Mouse (Mus musculus) neural tube, embryonic 15.5 days (tissue): ENCODE results near the gene Hao1. TPM values are rescaled to one million over a fixed set of nuclear protein-coding genes. Genes with fewer than 3 reads are reported as not detected.

Experiments
- ATAC-seq: fragments of 200-750 bp; cut with Nextera tagmentation; 2 replicates; pipeline ENCODE4 v1.8.0; 2017; ENCODE audit warnings: mild to moderate bottlenecking, moderate TSS enrichment, moderate library complexity; ENCODE audit not compliant: low FRiP score
- H3K27ac ChIP-seq: fragments of 300-500 bp; sonication (generic); replicated peaks from 2 replicates; pipeline ENCODE4 v1.5.1; 2015; ENCODE audit warnings: mild to moderate bottlenecking, inconsistent platforms
- H3K27me3 ChIP-seq: fragments of 300-500 bp; sonication (generic); replicated peaks from 2 replicates; pipeline ENCODE4 v1.6.1; 2015; ENCODE audit warnings: inconsistent platforms
- H3K36me3 ChIP-seq: fragments of 300-500 bp; sonication (generic); 2 replicates; pipeline ENCODE4 v1.6.1; 2015; ENCODE audit warnings: inconsistent platforms
- H3K4me1 ChIP-seq: fragments of 300-500 bp; sonication (generic); 2 replicates; pipeline ENCODE4 v1.6.1; 2015; ENCODE audit warnings: inconsistent platforms
- H3K4me2 ChIP-seq: fragments of 300-500 bp; sonication (generic); 2 replicates; pipeline ENCODE4 v1.6.1; 2015; ENCODE audit warnings: inconsistent platforms, mild to moderate bottlenecking, moderate library complexity
- H3K4me3 ChIP-seq: fragments of 300-500 bp; sonication (generic); replicated peaks from 2 replicates; pipeline ENCODE4 v1.5.1; 2015; ENCODE audit warnings: mild to moderate bottlenecking, inconsistent platforms
- H3K9ac ChIP-seq: fragments of 300-500 bp; sonication (generic); replicated peaks from 2 replicates; pipeline ENCODE4 v1.6.1; 2015; ENCODE audit warnings: mild to moderate bottlenecking, inconsistent platforms
- H3K9me3 ChIP-seq: fragments of 300-500 bp; sonication (generic); replicated peaks from 2 replicates; pipeline ENCODE4 v1.6.1; 2016; ENCODE audit warnings: inconsistent platforms
- WGBS: fragments of 180-500 bp; shearing (Covaris S2); methylation state at CpG from one replicate; pipeline ENCODE4 v1.1.7; 2015; ENCODE audit warnings: mixed read lengths; 5-methylcytosine and 5-hydroxymethylcytosine counted together
- polyA plus RNA-seq: library from polyadenylated mRNA; unstranded; fragments of >200 nt; fragmentation: Nextera tagmentation; extraction: Ambion mirVana; gene quantifications from 2 replicates; pipeline ENCODE4 v1.2.1, GENCODE M21; 2015

The Hao1 gene
- polyA plus RNA-seq, 1 experiment from 2014 or later, result not detected

DNA sequence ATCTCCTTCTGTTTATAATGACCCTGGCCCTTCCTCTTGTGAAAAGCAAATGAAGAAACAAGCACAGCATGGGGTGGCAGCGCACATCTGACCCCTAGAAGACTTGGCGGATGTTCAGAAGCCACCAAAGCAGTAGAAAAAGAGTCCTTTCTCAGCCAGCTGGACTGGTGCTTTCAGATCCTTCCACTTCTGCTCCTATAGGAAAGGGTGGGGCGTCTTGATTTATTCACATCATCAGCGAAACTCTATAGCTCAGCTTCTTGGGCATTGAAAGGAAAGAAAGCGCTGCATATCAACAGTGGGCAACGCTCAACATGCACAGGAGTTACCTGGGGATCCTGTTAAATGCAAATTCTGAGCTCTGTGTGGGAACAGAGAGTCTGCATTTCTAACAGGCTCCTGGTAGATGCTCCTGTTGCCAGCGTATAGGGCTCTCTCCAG, 98.1 kb downstream of the Hao1 start:
- no peak overlapping the region for H3K9ac ChIP-seq
- H3K4me1 ChIP-seq, result 0 out of 2 replicates have a peak, but pooled peaks cover 4% of the 10 kb centered on the region
- H3K9me3 ChIP-seq, result no peaks in the 10 kb centered on the region
- no peak overlapping the region for H3K27ac ChIP-seq
- no peaks in the 10 kb centered on the region for H3K36me3 ChIP-seq
- peak overlapping the region; percentile 38 for H3K4me2 ChIP-seq
- peak; percentile 35; the same call in 1 of the 2 replicates for ATAC-seq
- H3K4me3 ChIP-seq, result 0 out of 2 replicates have a peak overlapping the region, but pooled peaks have one; percentile 1
- H3K27me3 ChIP-seq, result no peaks in the 10 kb centered on the region
- WGBS, result 13% methylated on average over 7 of the region's 7 CpGs

- Histone ChIP-seq H3K9me3 (no peaks in the 10 kb centered on the region), H3K27ac (no peak overlapping the region), H3K4me3 (no peak overlapping the region), H3K4me1 (0 out of 2 replicates have a peak, but pooled peaks cover 4% of the 10 kb centered on the region), H3K27me3 (no peaks in the 10 kb centered on the region), H3K36me3 (no peaks in the 10 kb centered on the region), H3K9ac (no peak overlapping the region), H3K4me2 (no peak overlapping the region)
- ATAC-seq, result no peak
- 84% methylated on average over 1 of the region's 1 CpGs for WGBS
These were observed 101.4 kb downstream of the Hao1 start for GRCm38 (mm10) chr2:134452748-134453147.

GRCm38 (mm10) chr2:134450976-134451375, 103.2 kb downstream of the Hao1 start:
- no peak overlapping the region for H3K9ac ChIP-seq
- H3K9me3 ChIP-seq, result no peaks in the 10 kb centered on the region
- no peak overlapping the region for H3K4me2 ChIP-seq
- H3K27me3 ChIP-seq, result no peaks in the 10 kb centered on the region
- no peak overlapping the region for H3K4me3 ChIP-seq
- no peaks in the 10 kb centered on the region for H3K36me3 ChIP-seq
- no peak overlapping the region for H3K27ac ChIP-seq
- no peak for ATAC-seq
- H3K4me1 ChIP-seq, result 0 out of 2 replicates have a peak, but pooled peaks cover under 1% of the 10 kb centered on the region
- WGBS, result 74% methylated on average over 1 of the region's 1 CpGs

Other genes starting within 250 kb of the Hao1 start
- gene Tmx4, start 89.8 kb upstream of the Hao1 start, polyA plus RNA-seq, result 82.3 and 95.1 TPM in 2 replicates
- 69.0 and 81.5 TPM in 2 replicates for gene Plcb1, start 231.7 kb upstream of the Hao1 start, polyA plus RNA-seq